Mouse (Mus musculus) lung, adult 2 months (tissue): Measurements from ENCODE around the gene Camkk2.

Source experiments
- CTCF ChIP-seq: fragments of 200-500 bp; IDR thresholded peaks from 2 replicates; pipeline ENCODE4 v1.5.1; 2011; ENCODE audit warnings: mild to moderate bottlenecking, low read length, control low read depth; ENCODE audit not compliant: insufficient read depth
- POLR2A ChIP-seq: fragments of 200-500 bp; IDR thresholded peaks from 2 replicates; pipeline ENCODE4 v1.6.1; 2011; ENCODE audit warnings: low read depth, mild to moderate bottlenecking, control low read depth, low read length, borderline replicate concordance; ENCODE audit errors: extremely low read depth

DNA sequence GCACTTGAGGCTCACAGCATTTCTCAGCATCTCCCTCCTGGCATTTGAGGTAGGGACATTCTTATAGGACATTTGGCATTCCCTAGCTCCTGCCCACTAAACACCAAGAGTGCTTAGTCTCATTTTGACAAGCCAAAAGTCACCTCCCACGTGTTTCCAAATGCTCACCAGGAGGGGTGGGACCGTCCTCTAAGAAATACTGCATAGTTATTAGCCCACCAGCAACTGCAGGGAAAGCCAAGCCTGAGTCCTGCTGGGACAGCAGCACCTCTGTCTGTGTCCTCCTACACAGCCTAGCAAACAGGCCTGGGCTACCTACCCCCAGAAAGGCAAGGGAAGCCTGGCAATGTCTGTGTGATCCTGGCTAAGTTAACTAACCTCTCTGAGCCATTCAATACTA lies 1.9 kb downstream of the Camkk2 start:
- no peak for TF ChIP-seq POLR2A
- TF ChIP-seq CTCF = no peak
